Mouse (Mus musculus): ENCODE data around the gene Adra2c. TPM values are rescaled to one million over a fixed set of nuclear protein-coding genes. Genes with fewer than 3 reads are reported as not detected.
A peak's percentile ranks its signal among the peaks of the same experiment; 100 is the strongest.

Adra2c gene
- polyA plus RNA-seq, 1 experiment from 2014 or later: 0.05 TPM

GRCm38 (mm10) chr5:35313826-35314586 is 35.9 kb downstream of the Adra2c start:
- peak overlapping the region; percentile 30 for H3K4me2 ChIP-seq (ENCODE audit: low read length)
- peaks cover 34% of the 10 kb centered on the region for H3K27me3 ChIP-seq (replicated peaks; ENCODE audit: control insufficient read depth, insufficient read depth, low read length)
- H3K9ac ChIP-seq (ENCODE audit: low read length): no peak overlapping the region
- H3K4me3 ChIP-seq (ENCODE audit: low read depth, low read length): peak overlapping the region; percentile 13; the same call in 1 of the 2 replicates
- no peak overlapping the region for H3K27ac ChIP-seq (ENCODE audit: low read depth)
- no peak for DNase-seq (ENCODE audit: low spot score)
- no peaks in the 10 kb centered on the region for H3K4me1 ChIP-seq (replicated peaks; ENCODE audit: control insufficient read depth, insufficient read depth, low read length)
- 19% methylated on average over 18 of the region's 18 CpGs for WGBS
- ATAC-seq (replicated peaks; ENCODE audit: low FRiP score, low TSS enrichment, low read depth): no peak
- H3K36me3 ChIP-seq (ENCODE audit: control insufficient read depth, insufficient read depth, low read length): no peaks in the 10 kb centered on the region
- H3K9me3 ChIP-seq (ENCODE audit: control insufficient read depth, low read length): no peaks in the 10 kb centered on the region

- ATAC-seq (replicated peaks; ENCODE audit: low FRiP score, low TSS enrichment, low read depth): no peak
- no peak overlapping the region for H3K4me3 ChIP-seq (ENCODE audit: low read depth, low read length)
- 26% methylated on average over 3 of the region's 3 CpGs for WGBS
- no peak overlapping the region for H3K27ac ChIP-seq (ENCODE audit: low read depth)
- H3K4me1 ChIP-seq (replicated peaks; ENCODE audit: control insufficient read depth, insufficient read depth, low read length): no peaks in the 10 kb centered on the region
- no peaks in the 10 kb centered on the region for H3K36me3 ChIP-seq (ENCODE audit: control insufficient read depth, insufficient read depth, low read length)
- peaks cover 34% of the 10 kb centered on the region for H3K27me3 ChIP-seq (replicated peaks; ENCODE audit: control insufficient read depth, insufficient read depth, low read length)
- no peaks in the 10 kb centered on the region for H3K9me3 ChIP-seq (ENCODE audit: control insufficient read depth, low read length)
- DNase-seq (ENCODE audit: low spot score): no peak
- H3K4me2 ChIP-seq (ENCODE audit: low read length): no peak overlapping the region
- no peak overlapping the region for H3K9ac ChIP-seq (ENCODE audit: low read length)
Observed at GRCm38 (mm10) chr5:35314629-35315028, 36.5 kb downstream of the Adra2c start.

- no peaks in the 10 kb centered on the region for H3K9me3 ChIP-seq (ENCODE audit: control insufficient read depth, low read length)
- WGBS: 83% methylated on average over 3 of the region's 3 CpGs
- ATAC-seq (replicated peaks; ENCODE audit: low FRiP score, low TSS enrichment, low read depth): no peak
Observed at GRCm38 (mm10) chr5:35315204-35315603, 37.1 kb downstream of the Adra2c start.

DNA sequence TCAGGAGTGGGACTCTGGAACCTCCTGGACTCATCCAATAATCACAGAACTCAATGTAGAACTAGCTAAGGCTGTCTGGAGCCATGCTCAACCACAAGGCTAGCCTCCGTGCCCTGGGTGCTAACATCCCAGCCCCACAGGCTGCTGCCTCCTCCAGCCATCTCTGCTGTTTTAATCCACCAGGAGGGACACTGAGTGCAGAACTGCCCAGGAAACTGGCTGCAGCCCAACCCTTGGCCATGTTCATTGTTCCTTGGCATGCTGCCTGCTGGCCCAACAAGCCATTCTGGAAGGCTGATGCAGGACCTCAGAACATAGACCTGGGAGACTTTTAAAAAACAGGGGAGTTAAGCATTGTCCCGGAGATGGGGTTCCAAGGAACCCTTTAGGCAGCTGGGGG is 42.5 kb downstream of the Adra2c start:
- ATAC-seq (replicated peaks; ENCODE audit: low FRiP score, low TSS enrichment, low read depth) (no peak), DNase-seq (ENCODE audit: low spot score) (no peak)
- 74% methylated on average over 2 of the region's 2 CpGs for WGBS
- Histone ChIP-seq H3K36me3 (ENCODE audit: control insufficient read depth, insufficient read depth, low read length) (no peaks in the 10 kb centered on the region), H3K4me1 (replicated peaks; ENCODE audit: control insufficient read depth, insufficient read depth, low read length) (no peaks in the 10 kb centered on the region), H3K9ac (ENCODE audit: low read length) (no peak overlapping the region), H3K27ac (ENCODE audit: low read depth) (no peak overlapping the region), H3K9me3 (ENCODE audit: control insufficient read depth, low read length) (no peaks in the 10 kb centered on the region), H3K4me3 (ENCODE audit: low read depth, low read length) (no peak overlapping the region), H3K27me3 (replicated peaks; ENCODE audit: control insufficient read depth, insufficient read depth, low read length) (no peaks in the 10 kb centered on the region; the same call in 1 of the 2 replicates), H3K4me2 (ENCODE audit: low read length) (no peak overlapping the region)

More at GRCm38 (mm10) chr5:35315204-35315603, 37.1 kb downstream of the Adra2c start:
- no peak overlapping the region for H3K9ac ChIP-seq (ENCODE audit: low read length)
- DNase-seq (ENCODE audit: low spot score): no peak
- no peak overlapping the region for H3K4me2 ChIP-seq (ENCODE audit: low read length)
- H3K4me3 ChIP-seq (ENCODE audit: low read depth, low read length): no peak overlapping the region
- no peaks in the 10 kb centered on the region for H3K4me1 ChIP-seq (replicated peaks; ENCODE audit: control insufficient read depth, insufficient read depth, low read length)
- no peaks in the 10 kb centered on the region for H3K36me3 ChIP-seq (ENCODE audit: control insufficient read depth, insufficient read depth, low read length)
- H3K27me3 ChIP-seq (replicated peaks; ENCODE audit: control insufficient read depth, insufficient read depth, low read length): peaks cover 34% of the 10 kb centered on the region
- H3K27ac ChIP-seq (ENCODE audit: low read depth): no peak overlapping the region

DNA sequence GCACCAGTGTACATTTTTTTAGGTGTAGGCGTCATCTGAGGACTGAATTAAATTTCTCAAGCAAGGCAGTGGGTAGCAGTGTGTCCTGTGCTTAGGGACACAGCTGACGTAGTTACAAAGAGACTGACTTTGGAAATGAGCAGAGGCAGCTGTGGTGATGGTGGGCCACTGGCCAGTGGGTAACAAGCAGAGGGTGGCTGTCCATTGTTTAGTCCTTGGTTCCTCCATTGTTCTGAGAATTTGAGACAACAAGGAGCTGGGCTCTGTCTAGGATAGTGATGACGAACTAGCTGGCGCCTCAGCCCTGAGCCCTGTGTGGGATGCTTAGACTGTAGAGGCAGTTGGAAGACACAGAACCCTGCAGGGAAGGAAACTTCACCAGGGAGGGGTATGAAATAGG is 52.7 kb downstream of the Adra2c start:
- no peak overlapping the region for H3K4me2 ChIP-seq (ENCODE audit: low read length)
- DNase-seq (ENCODE audit: low spot score) (no peak), ATAC-seq (replicated peaks; ENCODE audit: low FRiP score, low TSS enrichment, low read depth) (no peak)
- H3K27me3 ChIP-seq (replicated peaks; ENCODE audit: control insufficient read depth, insufficient read depth, low read length): no peaks in the 10 kb centered on the region
- no peaks in the 10 kb centered on the region for H3K36me3 ChIP-seq (ENCODE audit: control insufficient read depth, insufficient read depth, low read length)
- no peaks in the 10 kb centered on the region for H3K4me1 ChIP-seq (replicated peaks; ENCODE audit: control insufficient read depth, insufficient read depth, low read length)
- no peak overlapping the region for H3K9ac ChIP-seq (ENCODE audit: low read length)
- H3K4me3 ChIP-seq (ENCODE audit: low read depth, low read length): no peak overlapping the region
- H3K27ac ChIP-seq (ENCODE audit: low read depth): no peak overlapping the region
- H3K9me3 ChIP-seq (ENCODE audit: control insufficient read depth, low read length): no peaks in the 10 kb centered on the region
- 82% methylated on average over 4 of the region's 4 CpGs for WGBS

Other genes with a start within 250 kb of the Adra2c start
- gene Hgfac, start 236.8 kb upstream of the Adra2c start, polyA plus RNA-seq (2014; fragmentation: Nextera tagmentation; extraction: Ambion mirVana): 1.3 and 1.7 TPM in 2 replicates
- 0.86 and 1.4 TPM in 2 replicates for gene Dok7, start 221.6 kb upstream of the Adra2c start, polyA plus RNA-seq (2014; fragmentation: Nextera tagmentation; extraction: Ambion mirVana)
- 107 and 117 TPM in 2 replicates for gene Lrpap1, start 172.6 kb upstream of the Adra2c start, polyA plus RNA-seq (2014; fragmentation: Nextera tagmentation; extraction: Ambion mirVana)
- not detected in 2 replicates for gene Hmx1, start 110.8 kb downstream of the Adra2c start, polyA plus RNA-seq (2014; fragmentation: Nextera tagmentation; extraction: Ambion mirVana)
- 11.7 and 12.4 TPM in 2 replicates for gene Cpz, start 247.4 kb downstream of the Adra2c start, polyA plus RNA-seq (2014; fragmentation: Nextera tagmentation; extraction: Ambion mirVana)